Mouse (Mus musculus): ENCODE results near the gene Cd160.

The Cd160 gene

DNA sequence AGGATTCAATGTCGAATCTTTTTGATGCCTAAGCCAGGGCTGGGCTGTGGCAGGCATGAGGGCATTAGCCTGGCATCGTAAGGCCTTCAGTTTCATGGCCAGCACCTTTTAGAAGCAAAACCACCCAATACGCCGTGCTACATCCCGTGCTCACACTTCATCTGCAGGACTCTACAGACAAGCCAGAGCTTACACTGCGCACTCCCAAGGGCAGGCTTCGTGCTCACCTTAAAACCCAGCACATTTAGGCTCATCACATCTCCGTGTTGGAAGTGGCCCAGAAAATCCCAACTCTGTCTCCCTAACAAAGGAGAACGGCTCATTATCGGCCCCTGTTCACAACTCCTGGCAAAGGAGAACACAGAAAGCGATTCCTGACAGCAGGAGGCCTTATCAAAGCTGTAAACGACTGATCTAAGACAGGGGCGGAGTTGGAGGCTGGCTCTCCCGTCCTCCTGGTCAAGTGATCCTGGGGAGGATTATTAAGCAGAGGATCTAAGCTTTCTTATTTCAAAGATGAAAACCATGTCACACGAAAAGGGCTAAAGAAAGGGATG is 765 bp downstream of the Cd160 start:
- DNase-seq (ENCODE audit: low spot score) = no peak

DNA sequence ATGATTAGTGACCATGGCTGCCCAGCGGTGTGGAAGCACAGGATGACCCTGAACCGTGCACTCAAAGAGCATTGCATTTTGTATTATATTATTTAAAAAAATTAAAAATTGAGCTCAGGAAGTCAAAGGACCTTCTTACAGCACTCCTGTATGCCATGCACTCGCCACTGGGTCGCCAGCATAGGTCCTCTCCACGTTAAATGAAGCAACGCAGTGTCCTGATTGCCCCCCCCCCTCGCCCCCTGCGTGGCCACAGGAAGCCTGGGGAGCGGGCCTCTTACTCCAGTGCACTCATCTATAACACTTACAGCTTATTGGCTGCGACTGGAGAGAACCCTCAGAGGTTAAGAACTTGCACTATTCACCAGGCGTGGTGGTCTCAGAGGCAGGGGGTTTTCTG is 3.9 kb downstream of the Cd160 start:
- no peak for DNase-seq (ENCODE audit: low spot score)

DNA sequence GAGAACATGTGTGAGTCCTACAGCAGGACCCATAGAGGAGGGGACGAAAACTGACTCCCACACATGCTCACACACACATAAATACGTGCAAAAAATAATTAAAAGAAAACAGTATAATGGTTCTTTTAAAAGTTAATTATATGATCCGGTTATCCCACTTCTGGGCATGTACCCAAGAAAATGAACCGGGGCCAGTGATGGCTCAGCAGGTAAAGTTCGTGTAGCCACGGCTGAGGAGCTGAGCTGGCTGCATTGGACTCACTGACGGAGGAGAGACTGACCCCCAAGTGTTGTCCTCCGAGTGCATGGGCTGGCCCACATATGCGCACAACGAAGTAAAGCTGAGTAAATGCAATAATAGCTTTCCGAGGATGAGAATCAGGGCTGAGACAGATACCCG is 4.5 kb downstream of the Cd160 start:
- no peak for DNase-seq (ENCODE audit: low spot score)

DNA sequence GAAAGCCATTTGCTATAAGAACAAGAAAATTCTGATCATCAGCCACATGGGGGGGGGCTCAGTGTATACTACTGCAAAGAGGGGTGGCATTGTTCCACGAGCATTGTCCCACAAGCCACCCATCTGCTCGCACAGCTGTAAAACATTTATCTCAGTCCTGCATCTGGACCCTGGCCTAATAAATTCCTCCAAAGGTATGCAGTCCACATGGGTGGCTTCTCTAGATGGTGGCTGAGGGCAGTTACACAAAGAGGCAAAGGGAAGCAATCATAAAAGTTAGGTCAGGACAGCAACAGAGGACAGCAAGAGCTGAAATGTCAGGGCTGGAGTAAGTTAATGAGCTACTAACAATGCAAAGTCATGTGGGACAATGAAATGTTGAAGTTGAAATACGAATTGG is 5.5 kb downstream of the Cd160 start:
- no peak for DNase-seq (ENCODE audit: low spot score)

DNA sequence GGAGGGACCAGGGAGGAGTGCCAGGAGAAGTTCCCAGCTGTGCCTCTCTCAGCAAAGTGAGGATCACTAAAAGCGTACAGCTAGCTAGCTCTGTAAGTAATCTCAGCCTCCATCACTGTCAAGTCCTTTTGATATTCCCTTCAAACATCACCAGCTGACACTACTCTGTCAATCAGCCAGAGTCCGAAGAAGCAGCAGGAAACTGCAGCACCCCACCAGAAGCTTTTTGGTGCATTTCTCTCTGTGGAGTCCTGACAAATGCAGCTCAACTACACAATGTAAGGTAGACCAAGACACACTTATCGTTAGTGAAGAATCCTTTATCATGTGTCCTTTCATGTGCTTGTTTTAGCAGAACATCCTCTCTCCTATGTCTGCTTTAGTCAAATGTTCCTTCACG is 7.6 kb downstream of the Cd160 start:
- DNase-seq (ENCODE audit: low spot score) = no peak

DNA sequence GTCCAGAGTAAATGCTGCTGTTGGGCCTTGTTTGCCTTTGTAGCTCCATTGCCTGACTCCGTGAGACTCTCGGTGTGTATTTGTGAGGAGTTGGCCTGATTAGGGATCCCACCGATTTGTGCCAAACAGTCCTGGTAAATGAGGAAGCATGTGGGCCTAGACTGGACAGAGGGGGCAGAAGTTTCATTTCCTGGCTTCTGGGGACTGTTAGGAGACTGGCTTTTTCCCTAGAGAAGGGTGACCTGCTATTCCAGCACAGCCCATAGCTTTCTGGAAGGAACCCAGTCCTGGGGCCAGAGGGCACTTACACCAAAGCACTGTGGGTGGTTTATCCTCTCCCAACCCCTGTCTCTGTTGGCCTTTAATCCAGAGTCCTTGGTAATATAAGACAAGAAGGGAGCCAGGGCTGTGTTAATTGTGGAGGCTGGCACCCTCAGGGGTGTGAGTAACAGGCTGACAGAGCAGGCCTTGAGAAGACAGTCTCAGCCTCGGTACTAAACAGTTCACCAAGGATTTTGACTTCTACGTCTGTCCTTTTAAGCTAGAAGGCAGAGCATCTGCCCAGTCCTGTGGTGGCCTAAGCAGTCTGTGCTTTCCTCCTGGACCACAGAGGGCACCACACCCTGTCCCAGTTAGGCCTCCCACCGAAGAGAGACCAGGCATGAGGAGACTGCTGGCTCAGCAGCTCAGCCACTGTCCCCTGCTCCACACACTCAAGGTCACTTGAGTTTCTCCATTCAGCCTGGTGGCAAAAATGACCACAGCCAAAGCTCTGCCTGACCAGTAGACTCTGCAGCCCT is 8.8 kb downstream of the Cd160 start:
- DNase-seq (ENCODE audit: low spot score) = no peak

DNA sequence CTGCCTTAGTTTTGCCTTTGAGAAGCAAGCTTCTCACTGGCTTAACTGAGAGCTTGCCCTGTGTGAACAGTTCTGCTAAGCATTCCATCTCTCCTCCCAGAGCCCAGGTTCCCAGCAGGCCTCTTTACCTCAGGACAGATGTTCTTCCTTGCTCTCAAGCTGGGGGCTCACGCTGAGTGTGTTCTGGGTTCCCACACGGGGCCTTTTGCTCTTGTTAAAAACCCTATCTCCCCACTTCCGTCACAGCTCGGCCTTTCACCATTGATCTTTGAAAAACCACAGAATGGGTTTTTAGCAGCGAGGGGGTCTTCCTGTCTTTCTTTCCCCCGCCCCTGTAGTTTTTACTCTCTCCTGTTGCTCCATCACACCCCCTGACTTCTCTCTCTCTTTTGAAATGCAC is 14.8 kb downstream of the Cd160 start:
- DNase-seq (ENCODE audit: low spot score) = no peak

DNA sequence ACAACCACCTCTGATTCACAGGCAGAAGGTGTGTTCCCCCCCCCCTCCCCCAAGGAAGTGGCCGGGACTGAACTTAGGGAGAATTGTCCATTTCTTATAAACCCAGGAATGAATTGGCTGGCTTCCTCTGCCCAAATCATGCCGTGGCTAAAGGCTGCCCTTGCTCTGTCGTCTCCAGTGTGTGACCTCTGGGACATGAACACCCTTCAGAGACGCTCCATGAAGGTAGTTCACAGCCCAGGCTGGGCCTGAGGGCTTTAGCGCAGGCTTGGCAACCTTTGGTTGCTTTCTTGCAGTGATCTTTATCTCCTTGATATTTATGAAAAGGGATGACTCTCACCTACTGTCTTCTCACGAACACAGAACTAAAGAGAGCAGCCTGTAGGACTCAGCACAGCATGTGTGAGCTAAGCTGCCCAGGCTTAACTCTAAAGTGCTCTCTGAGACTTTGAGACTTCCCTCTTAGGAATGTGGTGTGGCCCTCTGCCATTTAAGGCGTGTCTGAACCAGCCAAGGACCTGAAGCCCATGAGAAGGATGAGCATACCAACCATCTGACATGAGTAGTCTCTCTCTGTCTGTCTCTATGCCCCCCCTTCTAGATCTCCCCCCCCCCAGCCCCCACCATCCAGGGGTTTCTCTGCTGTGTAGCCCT is 15.4 kb downstream of the Cd160 start:
- DNase-seq (ENCODE audit: low spot score) = no peak

DNA sequence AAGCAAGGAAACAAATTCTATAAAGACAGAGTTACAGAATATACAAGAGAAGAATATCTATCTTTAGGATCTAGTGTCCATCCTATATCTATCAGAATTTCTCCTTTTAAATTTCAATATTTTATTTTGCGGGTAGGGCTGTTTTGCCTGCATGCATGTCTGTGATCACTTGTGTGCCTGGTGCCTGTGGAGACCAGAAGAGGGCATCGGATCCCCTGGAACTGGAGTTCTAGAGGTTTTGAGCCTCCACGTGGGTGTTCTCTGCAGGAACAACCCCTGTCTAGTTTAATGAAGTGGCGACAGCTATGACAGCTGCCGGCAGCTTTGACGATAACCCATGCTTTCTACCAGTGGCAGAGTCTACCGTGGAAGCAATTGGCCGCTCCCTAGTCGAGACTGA is 16.0 kb downstream of the Cd160 start:
- DNase-seq (ENCODE audit: low spot score) = no peak

DNA sequence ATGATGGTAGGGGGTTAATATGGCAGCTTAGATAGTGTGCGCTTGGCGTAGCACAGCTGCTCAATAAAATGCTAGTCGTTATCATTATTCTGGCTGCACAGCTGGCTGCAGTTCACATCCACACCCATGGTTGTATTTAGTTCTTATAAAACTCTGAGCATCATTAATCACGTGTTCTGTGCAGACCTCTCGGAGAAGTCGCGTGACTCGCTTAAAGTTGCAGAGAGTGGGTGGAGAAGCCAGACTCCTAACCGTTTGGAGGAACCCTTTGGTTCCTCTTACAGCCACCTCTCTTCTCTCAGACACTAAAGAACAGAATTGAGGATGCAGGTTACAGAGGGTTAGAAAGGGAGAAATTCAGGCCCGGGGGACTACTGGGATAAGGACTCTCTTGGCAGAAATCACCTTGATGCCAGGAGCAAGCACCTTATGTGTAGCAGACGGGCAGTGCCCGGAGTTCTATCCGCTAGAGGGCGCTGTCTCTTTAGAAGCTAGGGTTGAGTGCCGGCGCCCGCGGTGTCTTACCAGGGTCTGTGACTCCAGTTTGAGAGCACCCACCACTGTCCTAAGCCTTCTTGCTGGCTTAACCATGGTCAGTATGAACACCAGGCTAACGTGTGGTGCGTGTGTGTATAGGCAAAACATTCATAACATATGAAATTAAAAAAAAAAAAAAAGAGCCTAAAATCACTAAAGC is 16.6 kb downstream of the Cd160 start:
- DNase-seq (ENCODE audit: low spot score) = peak; percentile 67

DNA sequence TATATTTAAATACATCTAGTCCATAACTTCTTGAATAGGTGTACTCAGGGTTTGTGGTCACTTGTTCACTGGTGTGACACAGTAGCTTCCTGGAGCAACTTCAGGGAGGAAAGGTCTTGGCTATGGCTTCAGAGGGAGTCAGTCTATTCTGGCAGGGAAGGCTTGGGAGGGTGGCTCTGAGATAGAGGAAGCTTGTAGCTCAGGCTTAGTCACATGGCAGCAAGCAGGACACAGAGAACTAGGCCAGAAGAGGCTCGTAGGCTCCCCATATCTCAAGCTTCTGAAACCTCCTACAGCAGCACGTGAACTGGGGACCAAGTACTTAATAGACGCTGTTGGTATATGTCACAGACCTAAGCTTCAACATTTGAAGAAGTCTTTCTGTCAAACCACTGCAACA is 17.9 kb downstream of the Cd160 start:
- no peak for DNase-seq (ENCODE audit: low spot score)

DNA sequence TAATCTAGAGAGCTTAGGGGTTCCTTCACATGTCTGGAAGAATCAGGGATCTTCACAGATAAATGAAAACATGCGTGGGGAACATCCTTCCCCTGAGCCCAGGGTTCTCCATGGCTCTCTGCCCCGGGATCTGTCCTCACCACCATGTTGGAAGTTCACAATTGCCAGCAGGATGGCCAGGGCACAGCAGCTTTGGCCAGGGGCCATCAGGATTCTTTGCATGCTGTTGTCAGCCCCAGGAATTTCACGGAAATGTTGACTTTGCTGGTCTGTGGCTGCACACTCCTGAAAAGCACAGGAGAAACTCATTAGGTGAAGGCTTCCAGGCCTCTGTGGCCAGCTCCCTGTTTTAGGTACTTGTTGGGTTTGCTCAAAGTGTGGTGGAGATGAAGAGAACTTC is 20.5 kb downstream of the Cd160 start:
- DNase-seq (ENCODE audit: low spot score) = no peak

DNA sequence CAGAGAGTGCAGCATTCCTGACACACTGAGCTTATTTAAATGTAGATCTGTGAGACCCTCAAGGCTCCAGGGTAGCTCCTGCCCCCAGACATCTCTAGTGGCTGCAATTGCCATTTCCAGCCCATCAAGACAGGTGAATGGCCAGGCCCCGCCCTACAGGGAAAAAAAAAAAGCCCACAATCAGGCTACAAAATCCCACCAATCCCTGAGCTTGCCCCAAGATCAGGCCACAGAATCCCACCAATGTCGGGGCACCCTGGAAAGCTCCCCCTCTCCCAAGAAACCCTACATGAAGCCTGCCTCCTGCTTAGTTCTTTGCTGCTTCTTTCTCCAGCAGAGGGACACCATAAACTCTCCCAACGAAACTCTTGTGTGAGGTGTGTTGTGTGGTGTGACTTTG is 21.0 kb downstream of the Cd160 start:
- no peak for DNase-seq (ENCODE audit: low spot score)

DNA sequence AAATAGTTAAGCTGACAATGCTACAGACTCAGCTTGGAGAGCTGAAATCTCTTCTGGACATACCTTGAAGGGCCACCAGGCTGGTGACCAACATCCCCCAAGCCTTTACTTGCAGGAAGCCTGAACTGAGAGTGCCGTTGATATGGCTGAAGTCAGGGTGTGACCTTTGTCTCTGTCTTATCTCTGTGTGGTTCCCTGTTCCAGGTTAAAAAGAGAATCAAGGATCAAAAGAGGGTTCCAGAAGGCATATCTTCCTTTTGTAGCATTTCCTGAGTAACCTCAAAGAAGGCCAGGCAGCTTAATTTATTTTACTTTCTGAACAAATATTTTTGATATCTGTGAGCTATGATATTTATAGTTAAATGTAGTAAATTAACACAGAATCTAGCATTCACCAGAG is 26.9 kb downstream of the Cd160 start:
- DNase-seq (ENCODE audit: low spot score) = no peak

DNA sequence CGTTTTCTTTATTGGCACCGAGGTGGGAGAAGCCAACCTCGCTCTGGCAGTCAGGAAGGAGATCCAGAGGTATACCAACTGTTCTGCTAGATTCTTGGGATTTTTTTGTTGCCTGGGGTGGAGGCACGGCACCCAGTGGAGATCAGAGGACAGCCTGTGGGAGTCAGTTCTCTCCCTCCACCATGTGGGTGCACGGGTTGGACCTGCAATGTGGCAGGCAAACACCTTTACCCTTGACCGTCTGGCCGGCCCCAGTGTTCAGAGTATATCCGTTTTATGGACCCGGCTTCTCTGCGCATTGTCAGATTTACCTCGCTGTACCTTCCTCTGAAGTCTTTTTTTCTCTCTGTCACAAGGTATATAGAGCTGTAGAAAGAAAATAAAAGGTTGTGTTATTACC is 28.9 kb downstream of the Cd160 start:
- DNase-seq (ENCODE audit: low spot score) = no peak

DNA sequence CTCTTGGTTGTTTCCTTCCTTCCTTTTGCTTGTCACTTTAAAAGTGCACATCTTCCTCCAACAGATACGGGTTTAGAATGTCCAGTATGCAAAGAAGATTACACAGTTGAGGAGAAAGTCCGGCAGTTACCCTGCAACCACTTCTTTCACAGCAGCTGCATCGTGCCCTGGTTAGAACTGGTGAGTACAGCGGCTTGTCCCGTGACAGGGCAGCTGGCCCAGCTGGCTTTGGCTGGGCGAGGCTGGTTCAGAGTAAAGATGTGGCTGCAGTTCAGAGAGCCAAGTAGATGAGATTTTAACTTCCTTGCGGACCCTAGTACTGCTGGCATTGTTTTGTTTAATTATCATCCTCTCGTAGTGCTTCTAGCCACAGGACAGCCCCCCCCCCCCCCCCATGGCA is 40.6 kb downstream of the Cd160 start:
- DNase-seq (ENCODE audit: low spot score) = no peak

DNA sequence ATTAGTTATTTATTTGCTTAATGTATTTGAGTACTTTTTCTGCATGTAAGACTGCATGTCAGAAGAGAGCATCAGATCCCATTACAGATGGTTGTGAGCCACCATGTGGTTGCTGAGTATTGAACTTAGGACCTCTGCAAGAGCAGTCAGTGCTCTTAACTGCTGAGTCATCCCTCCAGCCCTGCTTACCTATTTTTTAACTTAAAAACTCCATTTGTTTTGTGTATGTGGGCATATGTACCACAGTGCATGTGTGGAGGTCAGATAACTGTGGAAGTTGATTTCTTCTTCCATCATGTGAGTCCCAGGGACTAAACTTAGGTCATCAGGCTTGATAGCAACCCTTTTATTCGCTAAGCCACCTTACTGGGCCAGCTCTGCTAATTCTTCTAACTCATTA is 41.4 kb downstream of the Cd160 start:
- DNase-seq (ENCODE audit: low spot score) = no peak

DNA sequence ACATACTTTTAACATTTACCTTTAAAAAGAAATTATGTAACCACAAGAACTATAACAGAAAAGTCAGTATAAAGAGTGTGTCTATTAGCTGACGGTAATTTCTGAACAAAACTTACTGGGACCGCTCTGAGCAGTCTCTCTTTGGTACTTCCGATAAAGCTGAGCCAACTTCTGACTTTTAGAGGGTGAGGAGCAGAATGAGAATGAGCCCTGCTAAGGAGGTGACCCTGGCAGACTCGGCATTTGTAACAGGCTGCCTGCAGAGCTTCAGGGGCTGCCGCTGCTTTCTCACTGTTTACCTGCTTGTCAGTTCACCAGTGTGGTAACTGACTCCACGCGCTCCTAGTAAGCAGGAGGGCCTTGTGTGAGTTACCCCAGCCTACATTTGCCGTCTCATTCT is 46.9 kb downstream of the Cd160 start:
- no peak for DNase-seq (ENCODE audit: low spot score)

DNA sequence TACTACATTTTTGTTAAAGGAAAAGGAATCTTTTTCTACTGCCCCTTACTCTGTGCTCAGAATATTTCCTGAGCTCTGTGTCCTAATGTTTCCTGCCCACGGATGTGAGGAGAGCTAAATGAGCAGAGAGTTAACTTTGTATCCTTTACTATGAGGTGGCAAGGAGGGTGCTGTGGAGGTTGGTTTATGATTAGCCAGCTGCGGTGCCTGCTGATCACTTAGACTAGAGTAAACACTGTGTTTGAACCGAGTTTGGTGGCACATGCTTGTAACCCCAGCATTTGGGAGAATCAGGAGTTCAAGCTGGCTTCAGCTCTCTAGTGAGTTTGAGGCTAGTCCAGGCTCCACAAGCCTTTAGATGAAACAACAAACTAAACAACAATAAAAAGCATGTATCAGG is 52.0 kb downstream of the Cd160 start:
- no peak for DNase-seq (ENCODE audit: low spot score)

DNA sequence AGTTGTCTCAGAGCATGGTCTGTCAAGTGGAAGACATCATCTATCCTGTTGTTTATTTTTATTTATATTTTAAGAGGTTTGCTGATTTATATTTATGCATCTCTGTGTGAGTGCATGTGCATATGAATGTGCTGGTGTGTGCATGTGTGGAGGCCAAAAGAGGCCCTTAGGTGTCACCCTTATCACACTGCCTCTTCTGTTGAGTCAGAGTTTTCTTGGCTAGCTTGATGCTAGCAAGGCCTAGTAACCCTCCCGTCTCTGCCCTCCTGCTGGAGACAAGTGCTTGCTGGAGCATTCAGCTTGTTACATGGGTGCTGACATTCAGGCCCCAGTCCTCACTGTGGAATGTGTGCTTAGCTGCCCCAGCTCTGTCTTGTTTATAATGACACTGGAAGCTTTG is 56.2 kb downstream of the Cd160 start:
- no peak for DNase-seq (ENCODE audit: low spot score)

DNA sequence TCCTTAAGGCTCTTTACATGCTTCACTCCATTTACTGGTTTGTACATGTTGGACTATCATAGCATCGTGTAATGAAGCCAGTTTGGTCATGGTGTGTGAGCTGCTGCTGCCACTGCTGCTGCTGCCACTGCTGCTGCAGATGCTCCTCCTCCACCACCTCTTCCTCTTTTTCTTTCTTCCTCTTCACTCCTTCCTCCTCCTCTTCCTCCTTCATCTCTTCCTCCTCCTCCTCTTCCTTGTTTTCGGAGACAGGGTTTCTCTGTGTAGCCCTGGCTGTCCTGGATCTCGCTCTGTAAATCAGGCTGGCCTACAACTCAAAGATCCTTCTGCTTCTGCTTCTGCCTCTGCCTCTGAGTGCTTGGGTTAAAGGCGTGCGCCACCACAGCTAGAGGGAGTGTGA is 59.2 kb downstream of the Cd160 start:
- no peak for DNase-seq (ENCODE audit: low spot score)

DNA sequence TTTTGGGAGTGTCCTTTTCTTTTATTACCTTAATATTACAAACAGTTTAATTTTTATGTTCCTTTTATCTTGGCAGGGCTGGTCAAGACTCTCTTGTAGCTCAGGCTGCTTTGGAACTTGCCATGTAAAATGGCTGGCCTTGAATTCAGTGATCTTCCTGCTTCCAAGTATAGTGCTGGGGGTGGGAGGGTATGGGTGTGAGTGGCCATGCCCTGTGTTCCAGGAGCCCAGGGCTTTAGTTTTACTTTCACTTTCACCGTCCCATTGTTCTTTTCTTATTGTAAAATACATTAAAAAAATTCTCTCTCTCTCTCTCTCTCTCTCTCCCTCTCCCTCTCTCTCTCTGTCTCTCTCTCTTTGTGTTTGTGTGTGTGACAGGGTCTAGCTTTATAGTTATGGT is 64.6 kb downstream of the Cd160 start:
- DNase-seq (ENCODE audit: low spot score) = no peak

DNA sequence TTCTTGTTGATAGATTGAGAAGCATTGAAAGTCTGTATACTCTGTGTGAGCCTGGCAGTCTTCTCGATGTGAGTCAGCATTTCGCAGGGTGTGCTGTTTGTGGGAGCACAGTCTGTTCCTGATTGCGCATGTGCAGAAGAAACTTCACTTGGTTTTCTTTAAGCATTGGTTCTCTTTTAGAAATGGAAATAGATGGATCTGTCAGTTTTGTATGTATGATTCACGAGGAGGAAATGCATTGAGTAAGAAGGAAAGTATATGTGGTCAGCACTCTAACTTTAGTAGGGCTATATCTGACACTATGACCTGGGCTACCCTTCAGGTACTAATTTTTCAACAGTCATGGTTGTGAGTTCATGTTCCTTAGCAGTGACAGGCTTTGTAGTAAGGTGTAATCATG is 69.5 kb downstream of the Cd160 start:
- no peak for DNase-seq (ENCODE audit: low spot score)
